Mouse (Mus musculus): ENCODE measurements at regions not wholly inside any gene's neighbourhood (a gene's known extent, or its start where the extent isn't known, plus 50 kb on each side); places are given as distances from the start of the nearest gene placed in this dataset.
A peak's percentile ranks its signal among the peaks of the same experiment; 100 is the strongest.

DNA sequence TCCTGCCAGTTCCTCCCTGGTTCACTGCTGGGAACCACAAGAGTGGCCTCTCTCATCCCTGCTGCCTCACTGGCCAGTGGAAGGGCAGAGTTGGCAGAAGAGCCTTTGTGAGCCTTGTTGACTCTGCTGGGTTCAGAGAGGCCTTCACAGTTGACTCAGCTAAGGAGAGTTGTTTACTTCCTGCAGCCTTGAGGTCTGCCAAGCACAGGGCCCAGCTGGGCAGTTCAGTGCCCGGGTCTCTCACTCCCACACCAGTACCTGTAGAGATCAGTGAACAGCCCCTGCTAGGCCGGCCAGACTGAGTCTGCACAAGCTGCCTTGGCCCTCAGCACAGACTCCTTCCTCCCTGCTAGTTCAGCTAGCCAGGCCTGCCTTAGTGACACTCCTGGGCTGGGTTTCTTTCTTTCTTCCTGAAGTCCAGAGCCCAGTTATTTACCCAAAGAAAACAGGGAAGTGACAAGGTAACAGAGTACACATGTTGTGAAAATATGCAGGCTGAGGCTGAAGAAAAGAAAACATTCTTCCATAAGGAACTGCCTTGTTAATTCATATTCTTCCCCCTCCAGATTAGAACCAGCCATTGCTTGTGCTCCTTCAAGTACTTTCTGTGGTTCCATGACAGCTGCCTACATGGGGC lies 207.8 kb downstream of the Zfp36l1 start:
- Histone ChIP-seq H3K4me3 (ENCODE audit: low read depth, low read length) (no peak overlapping the region), H3K27ac (ENCODE audit: low read depth, low read length) (peak overlapping the region; percentile 95), H3K9me3 (replicated peaks; ENCODE audit: control insufficient read depth, low read length) (no peaks in the 10 kb centered on the region), H3K4me2 (no peak overlapping the region), H3K36me3 (ENCODE audit: control insufficient read depth, insufficient read depth, low read length) (no peaks in the 10 kb centered on the region), H3K27me3 (ENCODE audit: control insufficient read depth, insufficient read depth, low read length) (no peaks in the 10 kb centered on the region), H3K9ac (ENCODE audit: low read depth, low read length) (no peak overlapping the region), H3K4me1 (ENCODE audit: control insufficient read depth, insufficient read depth, low read length) (peaks cover 51% of the 10 kb centered on the region)
- 34% methylated on average over 2 of the region's 2 CpGs for WGBS (ENCODE audit: insufficient replicate concordance)
- no peak for ATAC-seq (replicated peaks; ENCODE audit: insufficient number of reproducible peaks, low FRiP score, low TSS enrichment)

DNA sequence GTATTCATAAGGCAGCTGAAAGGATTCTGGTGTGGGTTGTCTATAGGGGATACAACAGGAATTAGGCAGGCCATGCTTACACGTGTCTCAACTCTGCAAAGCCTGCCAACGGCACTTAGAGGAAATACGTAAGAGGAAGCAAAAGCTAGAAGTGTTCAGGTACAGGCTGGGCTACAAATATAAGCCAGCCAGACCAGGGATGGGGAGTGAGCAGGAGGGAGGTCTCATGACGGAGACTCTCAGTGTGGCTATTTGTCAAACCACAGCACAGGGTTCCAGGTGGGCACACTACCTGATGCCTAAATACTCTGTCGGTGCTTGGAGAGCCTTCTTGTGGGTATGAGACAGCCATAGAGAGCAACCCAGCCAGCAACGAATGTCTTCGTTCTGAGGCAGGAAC lies 210.1 kb downstream of the Zfp36l1 start:
- Histone ChIP-seq H3K4me1 (ENCODE audit: control insufficient read depth, insufficient read depth, low read length) (peaks cover 61% of the 10 kb centered on the region), H3K4me2 (no peak overlapping the region), H3K27ac (ENCODE audit: low read depth, low read length) (peak overlapping the region; percentile 75), H3K9me3 (replicated peaks; ENCODE audit: control insufficient read depth, low read length) (no peaks in the 10 kb centered on the region), H3K36me3 (ENCODE audit: control insufficient read depth, insufficient read depth, low read length) (no peaks in the 10 kb centered on the region), H3K9ac (ENCODE audit: low read depth, low read length) (no peak overlapping the region), H3K4me3 (ENCODE audit: low read depth, low read length) (no peak overlapping the region), H3K27me3 (ENCODE audit: control insufficient read depth, insufficient read depth, low read length) (no peaks in the 10 kb centered on the region)
- no peak for ATAC-seq (replicated peaks; ENCODE audit: insufficient number of reproducible peaks, low FRiP score, low TSS enrichment)
- WGBS (ENCODE audit: insufficient replicate concordance) = 70% methylated on average over 7 of the region's 7 CpGs

DNA sequence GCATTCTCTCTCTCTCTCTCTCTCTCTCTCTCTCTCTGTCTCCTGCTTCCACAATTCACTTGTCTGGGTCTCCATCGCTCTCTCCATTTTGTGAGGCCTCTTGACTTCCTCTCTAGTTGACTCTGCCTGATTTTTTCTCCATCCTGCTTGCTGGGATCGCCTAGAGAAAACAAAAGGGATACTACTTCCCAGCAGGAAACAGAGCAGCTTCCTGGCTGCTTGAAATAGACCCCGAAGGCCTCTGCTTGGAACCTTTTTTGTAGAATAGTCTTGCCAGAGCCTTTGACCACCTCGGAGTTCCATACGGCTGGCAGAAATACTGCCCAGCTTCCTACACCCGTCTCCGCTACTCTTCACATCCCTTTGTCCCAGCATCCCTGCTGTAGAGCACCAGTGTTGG lies 210.7 kb downstream of the Zfp36l1 start:
- no peak overlapping the region for H3K4me3 ChIP-seq (ENCODE audit: low read depth, low read length)
- H3K27me3 ChIP-seq (ENCODE audit: control insufficient read depth, insufficient read depth, low read length) = no peaks in the 10 kb centered on the region
- no peaks in the 10 kb centered on the region for H3K9me3 ChIP-seq (replicated peaks; ENCODE audit: control insufficient read depth, low read length)
- H3K27ac ChIP-seq (ENCODE audit: low read depth, low read length) = peak overlapping the region; percentile 75
- no peak overlapping the region for H3K9ac ChIP-seq (ENCODE audit: low read depth, low read length)
- WGBS (ENCODE audit: insufficient replicate concordance) = 47% methylated on average over 7 of the region's 7 CpGs
- no peak overlapping the region for H3K4me2 ChIP-seq
- H3K4me1 ChIP-seq (ENCODE audit: control insufficient read depth, insufficient read depth, low read length) = peaks cover 56% of the 10 kb centered on the region
- H3K36me3 ChIP-seq (ENCODE audit: control insufficient read depth, insufficient read depth, low read length) = no peaks in the 10 kb centered on the region
- no peak for ATAC-seq (replicated peaks; ENCODE audit: insufficient number of reproducible peaks, low FRiP score, low TSS enrichment)

DNA sequence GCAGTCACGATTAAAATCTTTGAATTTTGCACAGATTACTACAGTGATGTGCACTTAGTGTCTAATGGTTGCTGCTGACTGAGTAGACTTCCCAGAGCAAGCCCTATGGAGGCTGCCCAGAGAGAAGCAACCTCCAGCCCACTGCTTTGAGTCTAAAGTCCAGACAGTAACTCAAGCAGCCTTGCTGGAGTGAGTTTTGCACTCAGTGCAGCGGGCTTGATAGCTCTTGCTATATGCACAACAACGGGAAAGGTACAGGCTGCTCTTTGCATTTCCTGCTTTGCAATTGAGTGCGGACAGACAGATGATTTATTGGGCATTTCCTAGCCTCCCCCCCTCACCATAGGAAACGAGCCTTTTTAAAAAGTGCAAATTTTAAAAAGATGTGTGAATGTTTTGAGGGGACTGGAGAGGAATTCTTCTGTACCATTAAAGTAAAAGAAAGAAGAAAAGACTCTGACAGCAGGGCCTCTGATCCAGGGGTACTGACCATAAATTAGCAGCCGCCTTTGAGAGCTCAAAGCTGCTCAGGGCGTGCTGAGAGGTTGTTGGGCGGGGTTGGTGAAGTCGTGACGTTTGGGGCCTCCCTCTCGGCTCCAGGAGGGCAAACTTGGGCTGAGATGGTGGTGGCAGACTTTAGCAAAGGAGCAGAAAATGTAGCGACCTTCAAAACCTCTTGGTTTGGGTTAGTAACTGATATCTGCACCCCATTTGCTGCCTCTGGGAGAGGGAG lies 214.4 kb downstream of the Zfp36l1 start:
- WGBS (ENCODE audit: insufficient replicate concordance) = 26% methylated on average over 12 of the region's 12 CpGs
- H3K4me3 ChIP-seq (ENCODE audit: low read depth, low read length) = no peak overlapping the region
- no peak overlapping the region for H3K27ac ChIP-seq (ENCODE audit: low read depth, low read length)
- H3K4me2 ChIP-seq = no peak overlapping the region
- no peaks in the 10 kb centered on the region for H3K36me3 ChIP-seq (ENCODE audit: control insufficient read depth, insufficient read depth, low read length)
- H3K9ac ChIP-seq (ENCODE audit: low read depth, low read length) = no peak overlapping the region
- H3K9me3 ChIP-seq (replicated peaks; ENCODE audit: control insufficient read depth, low read length) = no peaks in the 10 kb centered on the region
- H3K4me1 ChIP-seq (ENCODE audit: control insufficient read depth, insufficient read depth, low read length) = peaks cover 35% of the 10 kb centered on the region
- no peaks in the 10 kb centered on the region for H3K27me3 ChIP-seq (ENCODE audit: control insufficient read depth, insufficient read depth, low read length)
- no peak for ATAC-seq (replicated peaks; ENCODE audit: insufficient number of reproducible peaks, low FRiP score, low TSS enrichment)

DNA sequence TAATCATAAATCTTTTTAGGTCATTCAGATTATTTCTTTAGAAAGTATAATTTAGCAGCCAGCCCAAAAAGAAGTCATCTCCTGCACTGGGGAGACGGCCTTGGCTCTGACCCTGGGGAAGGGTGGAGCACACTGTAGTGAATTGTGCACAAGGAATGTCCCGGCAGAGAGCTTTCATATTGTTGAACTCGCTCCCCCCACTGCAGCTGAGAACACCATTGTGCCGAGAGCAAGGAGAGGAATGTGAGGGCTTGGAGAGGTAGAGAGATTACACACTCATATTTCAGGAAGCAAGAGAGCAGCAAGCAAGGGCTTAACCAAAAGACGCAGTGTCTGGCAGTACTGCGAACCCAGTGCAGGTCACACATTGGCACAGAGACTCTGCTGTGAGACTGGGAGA lies 216.8 kb downstream of the Zfp36l1 start:
- peak overlapping the region; percentile 17; the same call in 1 of the 2 replicates for H3K9ac ChIP-seq (ENCODE audit: low read depth, low read length)
- ATAC-seq (replicated peaks; ENCODE audit: insufficient number of reproducible peaks, low FRiP score, low TSS enrichment) = no peak
- no peak overlapping the region for H3K4me3 ChIP-seq (ENCODE audit: low read depth, low read length)
- 21% methylated on average over 6 of the region's 6 CpGs for WGBS (ENCODE audit: insufficient replicate concordance)
- H3K27me3 ChIP-seq (ENCODE audit: control insufficient read depth, insufficient read depth, low read length) = no peaks in the 10 kb centered on the region
- no peaks in the 10 kb centered on the region for H3K9me3 ChIP-seq (replicated peaks; ENCODE audit: control insufficient read depth, low read length)
- peak overlapping the region; percentile 20; the same call in 1 of the 2 replicates for H3K4me2 ChIP-seq
- H3K27ac ChIP-seq (ENCODE audit: low read depth, low read length) = peak overlapping the region; percentile 65
- H3K36me3 ChIP-seq (ENCODE audit: control insufficient read depth, insufficient read depth, low read length) = no peaks in the 10 kb centered on the region
- peaks cover 26% of the 10 kb centered on the region for H3K4me1 ChIP-seq (ENCODE audit: control insufficient read depth, insufficient read depth, low read length)

DNA sequence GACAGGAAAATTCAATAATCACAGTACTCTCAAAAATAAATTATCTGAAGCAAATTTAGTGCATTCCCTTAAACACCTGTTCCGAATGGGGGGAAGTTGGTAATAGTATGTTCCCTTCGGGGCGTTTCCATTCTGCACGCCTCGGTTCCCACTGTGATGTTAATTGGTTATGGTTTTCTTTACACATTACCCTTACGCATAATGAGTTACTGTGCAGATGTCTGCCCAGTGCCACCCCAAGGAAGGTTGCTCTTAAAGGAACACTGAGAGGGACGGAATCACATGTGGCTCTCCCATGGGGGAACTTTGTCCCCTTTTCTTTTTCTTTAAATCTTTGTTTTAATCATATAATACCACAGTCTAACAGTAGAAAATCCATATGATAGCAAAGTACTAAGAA lies 217.5 kb downstream of the Zfp36l1 start:
- no peak for ATAC-seq (replicated peaks; ENCODE audit: insufficient number of reproducible peaks, low FRiP score, low TSS enrichment)
- no peak overlapping the region for H3K9ac ChIP-seq (ENCODE audit: low read depth, low read length)
- no peaks in the 10 kb centered on the region for H3K27me3 ChIP-seq (ENCODE audit: control insufficient read depth, insufficient read depth, low read length)
- 81% methylated on average over 7 of the region's 7 CpGs for WGBS (ENCODE audit: insufficient replicate concordance)
- H3K36me3 ChIP-seq (ENCODE audit: control insufficient read depth, insufficient read depth, low read length) = no peaks in the 10 kb centered on the region
- H3K9me3 ChIP-seq (replicated peaks; ENCODE audit: control insufficient read depth, low read length) = no peaks in the 10 kb centered on the region
- H3K4me3 ChIP-seq (ENCODE audit: low read depth, low read length) = no peak overlapping the region
- H3K4me1 ChIP-seq (ENCODE audit: control insufficient read depth, insufficient read depth, low read length) = peaks cover 30% of the 10 kb centered on the region
- H3K27ac ChIP-seq (ENCODE audit: low read depth, low read length) = no peak overlapping the region
- no peak overlapping the region for H3K4me2 ChIP-seq

DNA sequence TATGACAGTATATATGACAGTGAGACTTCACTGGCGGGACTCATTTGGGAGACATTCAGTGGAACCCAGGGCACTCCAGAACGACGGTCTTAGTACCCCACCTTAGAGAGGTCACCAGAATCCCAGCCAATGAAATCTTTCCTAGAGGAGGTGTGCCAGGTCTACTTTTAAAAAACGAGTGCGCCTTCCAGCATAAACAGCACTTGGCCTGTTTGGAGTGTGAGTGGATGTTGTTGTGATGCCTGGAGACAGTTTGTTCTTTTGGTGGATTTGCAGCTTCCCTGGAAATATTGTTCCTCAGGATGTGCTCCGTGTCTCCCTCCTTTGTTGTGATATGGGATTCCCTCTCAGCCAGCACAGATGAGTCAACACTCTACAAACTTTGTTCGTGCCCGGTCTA lies 219.9 kb downstream of the Zfp36l1 start:
- peaks cover 19% of the 10 kb centered on the region for H3K4me1 ChIP-seq (ENCODE audit: control insufficient read depth, insufficient read depth, low read length)
- no peak overlapping the region for H3K4me3 ChIP-seq (ENCODE audit: low read depth, low read length)
- H3K4me2 ChIP-seq = no peak overlapping the region
- no peaks in the 10 kb centered on the region for H3K36me3 ChIP-seq (ENCODE audit: control insufficient read depth, insufficient read depth, low read length)
- H3K27ac ChIP-seq (ENCODE audit: low read depth, low read length) = no peak overlapping the region
- H3K27me3 ChIP-seq (ENCODE audit: control insufficient read depth, insufficient read depth, low read length) = no peaks in the 10 kb centered on the region
- WGBS (ENCODE audit: insufficient replicate concordance) = 83% methylated on average over 8 of the region's 8 CpGs
- H3K9me3 ChIP-seq (replicated peaks; ENCODE audit: control insufficient read depth, low read length) = no peaks in the 10 kb centered on the region
- H3K9ac ChIP-seq (ENCODE audit: low read depth, low read length) = no peak overlapping the region
- no peak for ATAC-seq (replicated peaks; ENCODE audit: insufficient number of reproducible peaks, low FRiP score, low TSS enrichment)

DNA sequence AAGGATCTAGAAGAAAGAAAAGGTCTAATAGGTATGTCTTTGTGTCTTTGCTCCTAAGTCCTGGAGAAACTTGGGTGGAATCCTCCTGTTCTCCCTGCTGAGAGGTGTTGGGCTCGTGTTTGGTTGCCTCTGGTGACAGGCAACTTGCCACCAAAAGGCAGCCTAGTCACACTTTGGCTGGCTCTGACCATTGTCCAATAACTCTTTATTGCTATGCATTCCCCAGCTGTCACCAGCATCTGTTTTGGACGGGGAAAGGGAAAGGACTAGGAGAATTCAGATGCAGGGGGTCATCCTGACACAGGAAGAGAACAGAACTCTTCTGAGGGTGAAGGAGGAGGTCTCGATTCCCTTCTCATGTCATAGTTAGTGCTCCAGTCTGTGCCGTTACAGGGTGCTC lies 220.9 kb downstream of the Zfp36l1 start:
- Histone ChIP-seq H3K4me3 (ENCODE audit: low read depth, low read length) (no peak overlapping the region), H3K4me2 (no peak overlapping the region), H3K9ac (ENCODE audit: low read depth, low read length) (no peak overlapping the region), H3K27ac (ENCODE audit: low read depth, low read length) (no peak overlapping the region), H3K4me1 (ENCODE audit: control insufficient read depth, insufficient read depth, low read length) (peaks cover 24% of the 10 kb centered on the region), H3K27me3 (ENCODE audit: control insufficient read depth, insufficient read depth, low read length) (no peaks in the 10 kb centered on the region), H3K36me3 (ENCODE audit: control insufficient read depth, insufficient read depth, low read length) (no peaks in the 10 kb centered on the region), H3K9me3 (replicated peaks; ENCODE audit: control insufficient read depth, low read length) (no peaks in the 10 kb centered on the region)
- ATAC-seq (replicated peaks; ENCODE audit: insufficient number of reproducible peaks, low FRiP score, low TSS enrichment) = no peak
- 69% methylated on average over 4 of the region's 4 CpGs for WGBS (ENCODE audit: insufficient replicate concordance)

DNA sequence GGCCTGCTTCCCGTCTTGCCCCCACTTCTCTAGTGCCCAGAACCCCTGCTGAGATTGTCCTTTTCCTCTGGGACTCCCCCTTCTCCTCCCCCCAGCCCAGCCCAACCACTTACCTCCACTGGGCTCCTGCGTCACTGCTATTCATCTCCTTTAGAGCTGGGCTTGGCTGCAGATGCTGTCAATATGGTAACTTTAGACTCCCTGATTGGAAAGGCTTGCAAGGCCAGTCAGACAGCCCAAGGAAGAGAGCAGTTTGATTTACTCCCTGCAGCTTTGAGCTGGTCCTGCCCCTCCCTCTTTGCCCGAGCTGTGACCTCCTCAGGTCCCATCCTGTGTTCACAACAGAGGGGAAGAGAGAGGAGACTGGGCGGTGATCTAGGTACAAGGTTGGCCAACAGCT lies 221.9 kb downstream of the Zfp36l1 start:
- ATAC-seq (replicated peaks; ENCODE audit: insufficient number of reproducible peaks, low FRiP score, low TSS enrichment) = no peak
- Histone ChIP-seq H3K9me3 (replicated peaks; ENCODE audit: control insufficient read depth, low read length) (no peaks in the 10 kb centered on the region), H3K4me3 (ENCODE audit: low read depth, low read length) (no peak overlapping the region), H3K9ac (ENCODE audit: low read depth, low read length) (no peak overlapping the region), H3K4me1 (ENCODE audit: control insufficient read depth, insufficient read depth, low read length) (peaks cover 15% of the 10 kb centered on the region), H3K27me3 (ENCODE audit: control insufficient read depth, insufficient read depth, low read length) (no peaks in the 10 kb centered on the region), H3K36me3 (ENCODE audit: control insufficient read depth, insufficient read depth, low read length) (no peaks in the 10 kb centered on the region), H3K27ac (ENCODE audit: low read depth, low read length) (no peak overlapping the region; the same call in 1 of the 2 replicates), H3K4me2 (no peak overlapping the region)
- 20% methylated on average over 4 of the region's 4 CpGs for WGBS (ENCODE audit: insufficient replicate concordance)

Measured in heart, embryonic 11.5 days (tissue).